Mouse (Mus musculus): ENCODE measurements around the gene Wdr77.
"Not testable (repeated sequence)": the region's sequence is repeated elsewhere in the genome, so short reads cannot be mapped to it uniquely, and the experiment has no call there.

Gene Wdr77

DNA sequence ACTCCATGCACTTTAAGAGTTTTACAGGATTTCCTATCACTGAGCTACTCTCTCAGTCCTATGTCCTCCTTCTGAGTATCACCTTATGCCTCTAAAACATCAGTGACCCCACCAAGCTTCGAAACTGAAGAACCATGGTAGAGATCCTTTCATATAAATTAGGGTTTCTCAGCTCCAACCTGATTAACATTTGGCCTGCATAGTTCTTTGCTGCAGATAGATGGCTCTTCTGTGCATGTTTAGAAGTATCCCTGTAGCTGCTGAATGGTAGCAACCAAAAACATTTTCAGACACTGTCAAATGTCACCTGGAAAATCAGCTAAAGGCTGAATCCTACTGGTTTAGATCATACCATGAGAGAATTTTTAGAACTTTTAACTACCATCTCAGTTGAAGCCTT, 1.9 kb upstream of the Wdr77 start:
- DNase-seq: no peak

DNA sequence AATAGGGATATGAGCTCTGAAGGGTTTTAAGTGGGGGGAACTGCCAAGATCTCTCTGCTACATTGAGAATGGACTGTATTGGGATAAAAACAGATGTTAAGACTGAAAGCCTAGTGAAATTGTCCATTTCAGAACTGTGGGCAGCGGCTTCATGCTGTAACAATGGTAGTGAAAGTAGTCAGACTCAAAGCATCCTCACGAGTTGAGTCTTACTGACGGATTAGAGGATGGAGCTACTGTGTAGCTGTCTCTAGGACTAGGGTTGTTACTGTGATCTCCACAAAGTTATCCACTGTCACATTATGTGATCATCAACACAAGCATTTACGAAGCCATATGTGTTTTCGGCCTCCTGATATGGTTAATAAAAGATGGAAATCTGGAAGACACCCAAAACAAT, 965 bp upstream of the Wdr77 start:
- DNase-seq: no peak

DNA sequence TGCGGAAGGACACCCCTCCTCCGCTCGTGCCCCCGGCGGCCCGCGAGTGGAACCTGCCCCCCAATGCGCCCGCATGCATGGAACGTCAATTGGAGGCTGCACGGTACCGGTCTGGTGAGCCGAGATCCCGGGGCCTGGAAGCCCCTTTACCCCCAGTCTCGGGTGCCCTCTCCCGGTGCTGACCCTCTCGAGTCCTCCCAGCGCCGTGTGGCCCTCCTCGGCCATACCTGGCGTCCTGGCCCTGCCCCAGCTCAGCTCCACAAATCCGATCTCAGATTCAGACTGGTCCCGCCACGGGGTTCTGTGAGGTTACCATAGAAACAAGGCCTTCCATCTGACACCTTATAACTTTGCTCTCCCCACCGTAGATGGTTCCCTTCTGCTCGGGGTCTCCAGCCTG, 416 bp downstream of the Wdr77 start:
- DNase-seq: no peak

DNA sequence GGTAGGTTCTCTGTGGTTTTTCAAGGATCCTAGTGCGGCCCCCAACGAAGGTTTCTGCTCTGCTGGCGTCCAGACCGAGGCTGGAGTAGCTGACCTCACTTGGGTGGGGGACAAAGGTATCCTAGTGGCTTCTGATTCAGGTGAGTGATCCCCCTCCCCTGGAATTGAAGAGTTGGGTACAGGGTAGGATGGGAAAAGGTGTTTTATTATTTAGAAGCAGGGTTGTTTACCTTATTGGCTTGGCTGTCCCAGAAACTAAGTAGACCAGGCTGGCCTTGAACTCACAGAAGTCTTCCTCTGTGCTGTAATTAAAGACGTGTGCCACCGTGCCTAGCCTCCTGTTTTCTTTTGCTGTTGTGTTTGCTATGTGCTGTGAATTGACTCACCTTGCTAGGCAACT, 830 bp downstream of the Wdr77 start, which contains the start of gene Atp5f1:
Gene Atp5f1 (minus strand): TSS at position 101 of the 400 bp plus-strand sequence.
- DNase-seq: no peak

DNA sequence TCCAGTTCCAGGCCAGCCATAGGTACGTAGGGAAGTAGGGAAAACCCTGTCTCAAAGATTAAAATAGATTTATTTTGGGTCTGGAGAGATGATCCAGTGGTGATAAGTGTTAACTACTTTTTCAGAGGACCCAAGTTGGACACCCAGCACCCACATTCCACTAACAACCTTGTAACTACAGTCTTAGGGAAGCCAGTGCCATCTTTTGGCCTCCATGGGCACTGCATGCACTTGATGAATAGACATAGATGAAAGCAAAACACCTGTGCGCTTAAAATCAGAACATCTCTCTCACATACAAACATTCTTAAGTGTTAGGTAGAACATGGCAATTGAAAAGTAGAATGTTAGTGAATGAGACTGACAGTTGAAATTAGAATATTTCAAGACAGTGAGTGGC, 1.5 kb downstream of the Wdr77 start:
- no peak for DNase-seq

DNA sequence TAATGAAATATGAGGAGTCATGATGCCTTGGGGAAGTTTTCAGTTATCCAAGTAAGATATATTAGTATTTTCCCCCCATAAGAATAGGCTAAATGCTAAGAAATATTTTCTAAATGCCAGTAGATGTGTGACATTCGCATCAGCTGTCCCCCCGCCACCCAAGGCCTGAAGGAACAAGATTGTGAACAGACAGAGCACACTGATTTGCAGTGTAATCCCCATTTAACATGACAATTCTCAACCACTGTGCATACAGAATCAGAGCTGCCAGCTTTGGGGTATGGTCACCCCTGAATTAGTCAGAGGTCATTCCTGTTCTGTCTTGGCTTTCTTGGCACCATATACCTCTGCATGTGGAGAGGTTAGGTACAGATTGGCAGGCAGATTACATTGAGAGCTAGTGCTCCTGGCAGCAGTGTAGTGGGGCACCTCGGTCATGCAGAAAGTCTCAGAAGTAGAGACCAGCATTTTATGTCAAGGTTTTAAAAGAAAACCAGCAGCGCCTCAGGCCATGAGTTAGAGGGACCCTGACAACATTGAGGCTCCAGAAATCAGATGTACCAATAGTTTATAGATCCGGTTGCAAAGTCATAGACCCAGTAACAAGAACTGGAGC, 12.8 kb downstream of the Wdr77 start:
- DNase-seq: no peak

DNA sequence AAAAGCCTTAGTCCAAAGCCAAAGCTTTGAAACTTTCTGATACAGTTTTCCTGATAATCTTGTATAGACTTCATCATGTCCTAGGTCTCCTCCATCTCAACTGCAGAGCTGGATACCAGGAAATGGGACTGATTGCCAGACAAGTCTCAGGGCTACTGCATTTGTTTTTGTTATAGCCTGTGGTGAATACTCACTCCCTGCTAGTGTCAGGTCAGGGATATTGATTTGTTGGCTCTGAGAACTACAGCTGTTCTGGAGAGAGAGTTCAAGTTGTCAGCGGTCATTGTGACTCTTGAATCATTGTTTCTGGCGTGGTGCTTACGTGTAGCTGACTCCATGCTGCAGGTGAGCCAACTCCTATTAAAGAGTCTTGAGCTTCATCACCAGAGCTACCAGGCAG, 14.2 kb downstream of the Wdr77 start, which contains the start of gene Ovgp1:
Gene Ovgp1 (plus strand): TSS at position 301 of the 400 bp plus-strand sequence.
- no peak for DNase-seq

DNA sequence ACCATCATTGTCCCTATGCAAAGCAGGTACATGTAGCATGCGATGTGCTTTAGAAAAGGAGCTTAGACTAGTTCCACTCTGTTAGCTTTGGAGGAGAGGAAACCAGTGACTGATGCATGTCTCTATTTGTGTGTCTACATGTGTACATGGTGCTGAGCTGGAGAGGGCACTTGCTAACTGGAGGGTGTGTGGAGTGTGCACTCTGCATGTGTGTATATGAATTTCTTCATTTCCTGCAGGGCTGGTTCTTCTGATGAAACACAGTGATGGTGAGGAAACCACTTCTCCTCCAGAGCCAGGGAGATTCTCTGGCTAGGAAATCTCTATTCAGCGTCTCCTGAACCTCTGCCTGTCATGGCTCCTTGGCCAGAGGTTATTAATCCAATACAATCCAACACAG, 15.0 kb downstream of the Wdr77 start:
- DNase-seq: no peak

DNA sequence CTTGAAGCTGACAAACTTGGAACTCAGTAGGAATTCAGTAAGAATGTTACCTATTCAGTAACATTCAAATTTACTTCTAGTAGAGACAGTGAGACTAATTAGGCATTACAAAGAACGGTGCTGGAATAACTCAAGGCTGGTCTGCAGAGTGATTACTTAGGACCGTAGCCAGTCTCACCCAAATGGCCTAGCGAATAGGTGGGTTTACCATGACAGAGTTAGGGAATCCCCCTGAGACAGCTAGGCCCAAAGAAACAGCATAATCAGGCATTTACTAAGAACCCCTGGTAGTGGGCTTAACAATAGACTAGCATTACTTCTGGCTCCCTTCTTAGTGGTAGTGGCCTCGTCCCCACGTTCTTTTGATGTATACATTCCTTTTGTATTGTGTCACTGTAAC, 30.4 kb downstream of the Wdr77 start:
- not testable (repeated sequence) for DNase-seq

DNA sequence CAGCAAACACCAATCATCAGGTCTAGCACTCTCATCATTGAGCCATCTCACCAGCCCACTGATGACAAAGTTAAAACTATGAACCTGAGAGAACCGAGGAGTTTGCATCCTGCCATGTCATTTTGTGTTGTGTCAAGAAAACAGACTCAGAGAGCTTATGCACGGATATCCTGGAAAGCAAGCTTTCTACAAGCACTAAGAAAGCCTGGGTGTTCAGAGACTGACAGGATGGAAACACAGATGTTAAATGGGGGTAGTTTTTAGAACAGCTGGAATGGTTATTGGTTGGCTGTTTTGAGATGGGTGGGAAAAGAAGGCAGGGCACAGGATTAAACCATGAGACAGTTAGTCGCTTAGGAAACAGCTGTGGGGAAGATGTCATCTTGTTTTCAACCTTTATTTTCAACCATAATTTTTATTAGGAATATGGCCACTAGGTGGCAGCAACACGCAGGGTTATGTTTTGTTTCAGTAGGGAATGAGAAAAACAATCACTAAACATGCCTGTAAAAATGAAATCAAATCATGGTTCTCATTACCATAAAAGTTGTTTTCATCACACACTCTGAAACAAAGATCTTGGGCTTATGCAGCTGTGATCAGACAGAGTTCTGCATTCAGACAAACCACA, 32.6 kb downstream of the Wdr77 start:
- peak; percentile 48 for DNase-seq

DNA sequence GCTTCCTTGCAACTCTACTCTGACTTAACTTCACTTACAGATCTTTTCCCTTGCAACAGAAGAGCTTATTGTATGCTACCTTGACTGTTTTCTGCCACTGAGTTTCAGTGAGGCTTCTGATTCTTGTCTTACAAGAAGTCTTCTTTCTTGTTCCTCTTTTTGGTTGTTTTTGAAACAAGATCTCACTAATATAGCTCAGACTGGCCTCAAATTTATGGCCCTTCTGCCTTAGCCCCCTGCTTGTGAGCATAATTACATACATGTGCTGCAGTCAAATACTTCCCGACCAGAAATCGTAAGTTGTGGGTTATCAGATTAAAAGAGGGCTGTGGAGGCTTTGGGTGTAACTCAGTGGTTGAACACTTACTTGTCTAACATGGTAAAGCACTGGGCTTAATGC, 35.6 kb downstream of the Wdr77 start:
- no peak for DNase-seq

DNA sequence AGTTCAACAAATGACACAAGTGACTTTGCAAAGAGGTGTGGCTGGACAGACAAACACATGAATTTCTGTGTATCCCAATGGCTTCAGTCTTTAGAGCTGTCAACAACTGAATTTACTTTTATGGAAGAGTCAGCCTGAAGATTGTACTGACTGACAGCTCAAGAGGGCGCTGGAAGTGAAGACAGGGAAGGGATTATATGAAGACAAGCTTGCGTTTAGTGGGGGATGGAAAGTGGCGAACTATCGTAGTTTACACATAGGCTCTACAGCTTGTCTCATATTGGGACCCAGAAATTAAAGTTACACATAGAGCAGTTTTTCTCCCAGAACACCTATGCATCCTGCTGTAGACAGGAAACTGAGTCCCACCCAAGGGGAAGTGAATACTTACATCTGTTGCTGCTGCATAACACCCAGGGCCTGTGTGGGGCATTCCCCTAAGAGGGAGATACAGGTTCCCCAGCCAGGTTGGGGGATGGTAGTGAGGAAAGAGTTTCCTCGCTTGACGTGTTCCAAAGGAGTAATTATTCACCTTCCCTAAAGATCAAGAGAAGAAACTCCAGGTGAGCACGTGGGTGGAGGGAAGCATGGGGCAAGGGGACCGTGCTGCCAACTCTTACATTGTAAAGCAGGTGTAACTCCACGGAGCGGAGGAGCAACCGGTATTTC, 41.7 kb downstream of the Wdr77 start:
- no peak for DNase-seq

DNA sequence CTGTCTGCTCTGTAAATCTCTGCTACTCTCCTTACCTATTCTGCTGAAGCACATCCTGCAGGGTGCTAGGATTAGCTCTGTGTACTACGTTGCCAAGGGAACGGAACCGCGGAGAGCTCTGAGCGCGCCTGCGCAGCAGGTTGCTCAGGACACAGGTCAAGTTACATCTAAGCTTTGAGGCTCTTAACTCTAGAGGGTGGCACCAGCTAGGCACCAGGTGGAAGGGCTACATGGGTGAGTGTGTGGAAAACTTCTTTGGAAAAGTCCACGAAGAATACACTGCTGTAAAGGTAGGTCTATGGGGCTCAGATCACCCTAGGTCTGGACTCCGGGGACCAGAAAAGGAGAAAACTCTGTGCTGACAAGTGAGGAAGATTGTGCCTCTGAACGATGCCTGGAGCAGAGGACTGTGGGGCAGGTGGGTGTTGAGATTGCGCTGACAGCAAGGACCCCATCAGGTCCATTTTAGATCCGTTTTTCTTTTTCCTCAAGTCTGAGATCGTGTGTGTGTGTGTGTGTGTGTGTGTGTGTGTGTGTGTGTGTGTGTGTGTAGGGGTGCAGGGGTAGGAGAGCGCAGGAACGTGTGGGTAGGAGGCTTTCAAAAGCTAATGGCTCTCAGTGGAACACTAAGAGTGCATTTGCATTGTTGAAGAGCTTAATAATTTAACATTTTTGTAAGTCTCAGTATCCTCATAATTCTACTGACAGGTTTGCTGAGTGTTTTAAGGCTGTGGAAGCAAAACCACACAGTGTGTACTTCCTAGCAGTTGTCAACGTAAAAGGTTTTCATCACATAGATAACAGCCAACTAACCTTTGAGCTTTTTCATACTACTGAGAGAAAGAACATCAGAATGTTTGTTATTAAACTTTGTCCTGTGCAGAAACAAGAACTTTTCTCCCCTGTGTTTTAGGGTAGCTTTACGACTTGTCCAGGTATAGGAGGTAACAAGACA, 42.5 kb downstream of the Wdr77 start:
- DNase-seq: peak; percentile 43

DNA sequence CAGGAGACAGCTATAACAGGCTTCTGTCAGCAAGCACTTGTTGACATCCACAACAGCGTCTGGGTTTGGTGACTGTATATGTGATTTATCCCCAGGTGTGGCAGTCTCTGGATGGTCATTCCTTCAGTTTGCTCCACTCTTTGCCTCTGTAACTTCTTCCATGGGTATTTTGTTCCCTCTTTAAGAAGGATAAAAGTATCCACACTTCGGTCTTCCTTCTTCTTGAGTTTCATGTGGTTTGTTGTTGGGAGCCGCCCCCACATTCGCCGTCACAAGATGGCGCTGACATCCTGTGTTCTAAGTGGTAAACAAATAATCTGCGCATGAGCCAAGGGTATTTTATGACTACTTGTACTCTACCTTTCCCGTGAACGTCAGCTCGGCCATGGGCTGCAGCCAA, 44.2 kb downstream of the Wdr77 start:
- DNase-seq: not testable (repeated sequence)

DNA sequence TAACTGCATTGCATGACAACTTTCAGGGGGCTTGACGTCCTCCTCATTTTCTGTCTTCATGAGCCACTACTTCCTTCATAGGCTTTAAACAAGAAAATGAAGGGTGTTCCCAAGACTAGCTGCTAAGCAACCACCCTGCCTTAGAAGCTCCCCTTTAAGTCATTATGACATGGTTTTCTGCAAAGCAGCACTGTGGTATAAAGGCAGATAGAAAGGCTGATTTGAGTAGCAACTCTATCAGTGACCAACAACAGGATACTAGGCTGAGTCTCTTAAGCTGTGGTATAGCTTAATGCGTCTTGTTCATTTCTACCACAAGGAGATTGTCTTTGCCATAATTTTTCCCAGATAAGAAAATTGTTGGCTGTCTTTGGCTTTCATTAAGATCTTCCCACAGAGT, 55.4 kb downstream of the Wdr77 start, which contains the start of gene Pifo:
Gene Pifo (minus strand): TSS at position 101 of the 400 bp plus-strand sequence.
- no peak for DNase-seq
